Mouse (Mus musculus) thymus, adult 2 months (tissue): Measurements from ENCODE around the gene Zdhhc11.

Experiments used
- CTCF ChIP-seq: fragments of 200-500 bp; IDR thresholded peaks from 2 replicates; pipeline ENCODE4 v1.5.1; 2012; ENCODE audit warnings: mild to moderate bottlenecking, control low read depth, low read length, moderate library complexity, borderline replicate concordance; ENCODE audit not compliant: control insufficient read depth, poor library complexity, insufficient read depth; ENCODE audit errors: extremely low read depth
- POLR2A ChIP-seq: fragments of 200-500 bp; IDR thresholded peaks from 2 replicates; pipeline ENCODE4 v1.6.1; 2012; ENCODE audit warnings: mild to moderate bottlenecking, low read length, control low read depth, moderate library complexity; ENCODE audit not compliant: control insufficient read depth, poor library complexity, insufficient read depth; ENCODE audit errors: extremely low read depth

- TF ChIP-seq CTCF: no peak
- no peak for TF ChIP-seq POLR2A
Observed at GRCm38 (mm10) chr13:74039926-74040325, 76.3 kb downstream of the Zdhhc11 start.
